Mouse (Mus musculus) Patski (cell line): ENCODE measurements around the gene Ldlr. TPM values are rescaled to one million over a fixed set of nuclear protein-coding genes. Genes with fewer than 3 reads are reported as not detected.
"Not testable (repeated sequence)": the region's sequence is repeated elsewhere in the genome, so short reads cannot be mapped to it uniquely, and the experiment has no call there.

ENCODE experiments used
- ATAC-seq: fragments of 100-300 bp; one replicate; pipeline ENCODE4 v1.8.0; 2021
- CTCF ChIA-PET: fragments of 350-600 bp; sonication (Branson Sonifier 250); formaldehyde crosslinking; loops from one replicate; lab custom pipeline; 2022; ENCODE audit warnings: inconsistent platforms; lab: Charles Lee
- POLR2A ChIA-PET: fragments of 350-600 bp; sonication (Branson Sonifier 250); formaldehyde crosslinking; loops from one replicate; lab custom pipeline; 2022; ENCODE audit warnings: antibody characterized with exemption, inconsistent platforms; lab: Charles Lee
- DNase-seq: peaks from one replicate; pipeline ENCODE4 v3.0.0-alpha.2; 2011; ENCODE audit warnings: low read depth, low spot score
- H3K27me3 ChIP-seq: fragments of 371-371 bp; one replicate; pipeline ENCODE4 v1.5.1; 2021
- CTCF ChIP-seq: fragments of 100-300 bp; IDR thresholded peaks from one replicate; pipeline ENCODE4 v1.5.1; 2021
- in situ Hi-C: fragments of 300-500 bp; cut with MboI; formaldehyde crosslinking; loops from 3 replicates; pipeline ENCODE4 v1.11.1; 2018; ENCODE audit warnings: low pct_unique_long_range_greater_than_20kb, mixed read lengths
- polyA plus RNA-seq: library from polyadenylated mRNA; unstranded; gene quantifications from one replicate; pipeline ENCODE4 v1.2.3, GENCODE M21; 2021

The Ldlr gene
- polyA plus RNA-seq, 1 experiment from 2014 or later, result 38.4 TPM

DNA sequence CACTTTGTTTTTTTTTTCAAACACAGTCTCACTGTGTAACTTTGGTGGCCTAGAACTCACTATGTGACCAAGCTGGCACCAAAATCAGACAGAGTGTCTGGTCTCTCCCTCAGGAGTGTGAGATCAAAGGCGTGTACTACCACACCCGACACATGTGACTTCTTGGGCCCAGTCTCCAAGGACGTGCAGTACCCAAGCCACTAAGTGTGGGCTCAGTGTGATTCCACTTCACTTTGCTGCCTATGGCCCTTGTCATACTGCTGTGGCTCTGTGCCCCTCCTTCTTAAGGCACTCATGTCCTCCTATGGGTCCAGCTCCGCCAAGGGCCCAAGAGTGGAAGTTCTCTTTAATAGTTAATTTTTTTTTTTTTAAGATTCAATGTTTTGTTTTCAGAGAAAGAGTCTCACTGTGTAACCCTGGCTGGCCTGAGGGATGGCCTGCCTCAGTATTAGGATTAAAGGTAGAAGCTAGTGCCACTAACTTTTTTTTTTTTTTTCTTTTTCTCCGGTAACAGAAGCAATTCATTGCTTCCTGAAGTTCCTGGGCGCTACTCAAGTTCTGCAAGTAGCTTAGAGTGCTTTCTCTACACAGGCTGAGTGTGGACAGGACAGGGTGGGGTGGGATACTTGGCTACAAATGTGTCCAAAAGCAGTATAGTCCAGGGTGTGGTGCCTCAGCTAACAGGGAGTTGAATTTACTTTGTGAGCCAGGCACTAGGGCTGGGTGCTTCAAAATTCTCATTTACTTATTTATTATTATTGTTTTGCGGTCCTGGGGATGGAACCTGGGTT, 61.4 kb downstream of the Ldlr start:
- no peak for TF ChIP-seq CTCF
- ChIA-PET POLR2A (no interaction called here), CTCF (interaction anchor here (1.1 to 1.5 kb wide), 3 partner anchors 20 to 182 kb away, joined by 3 to 6 read pairs (median 3); no protein-coding TSS in a partner anchor)
- ATAC-seq (no peak), DNase-seq (no peak)
- in situ Hi-C loops, result no loop called here
- H3K27me3 ChIP-seq, result no peaks in the 10 kb centered on the region

DNA sequence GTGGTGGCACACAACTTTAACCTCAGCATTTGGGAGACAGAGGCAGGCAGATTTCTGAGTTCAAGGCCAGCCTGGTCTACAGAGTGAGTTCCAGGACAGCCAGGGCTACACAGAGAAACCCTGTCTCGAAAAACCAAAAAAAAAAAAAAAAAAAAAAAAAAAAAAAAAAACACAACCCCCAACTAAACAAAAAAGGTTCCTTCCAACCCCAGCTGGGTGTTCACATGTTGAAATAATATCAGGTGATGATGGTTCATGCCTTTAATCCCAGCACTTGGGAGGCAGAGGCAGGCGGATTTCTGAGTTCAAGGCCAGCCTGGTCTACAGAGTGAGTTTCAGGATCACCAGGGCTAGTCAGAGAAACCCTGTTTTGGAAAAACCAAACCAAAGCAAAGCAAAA, 63.0 kb downstream of the Ldlr start:
- CTCF ChIA-PET, result interaction anchor here (0.9 kb wide), 1 partner anchor 18 kb away, joined by 4 read pairs; no protein-coding TSS in a partner anchor
- in situ Hi-C loops, result not testable (repeated sequence)

GRCm38 (mm10) chr9:21786906-21787305, 63.6 kb downstream of the Ldlr start:
- CTCF ChIA-PET, result interaction anchor here (0.9 kb wide), 1 partner anchor 17 kb away, joined by 4 read pairs; no protein-coding TSS in a partner anchor
- H3K27me3 ChIP-seq, result no peaks in the 10 kb centered on the region
- DNase-seq (no peak), ATAC-seq (peak; percentile 62)
- TF ChIP-seq CTCF, result no peak
- POLR2A ChIA-PET, result no interaction called here
- in situ Hi-C loops, result no loop called here

More for the DNA sequence above, 63.0 kb downstream of the Ldlr start:
- not testable (repeated sequence) for ATAC-seq, DNase-seq, H3K27me3 ChIP-seq
- POLR2A ChIA-PET, result interaction anchor here (0.6 kb wide), 1 partner anchor 9 kb away, joined by 4 read pairs; no protein-coding TSS in a partner anchor

DNA sequence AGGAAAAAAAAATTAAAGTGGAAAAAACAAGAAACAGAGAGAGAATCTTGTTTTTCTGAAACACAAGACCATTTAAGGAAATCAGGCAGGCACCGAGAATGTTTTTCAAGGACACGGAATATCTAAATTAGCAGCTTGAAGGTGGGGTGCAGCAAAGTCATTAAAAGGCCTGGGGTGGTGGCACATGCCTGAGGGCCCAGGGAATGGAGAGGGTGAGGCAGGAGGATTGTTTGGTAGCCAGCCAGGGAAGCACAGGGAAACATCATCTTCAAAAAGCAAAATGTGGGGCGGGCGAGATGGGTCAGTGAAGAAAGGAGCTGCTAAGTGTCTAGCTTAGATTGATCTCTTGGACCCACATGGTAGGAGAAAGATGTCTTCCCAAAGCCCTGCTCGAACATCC, 64.4 kb downstream of the Ldlr start:
- no peak for ATAC-seq
- DNase-seq, result no peak
- in situ Hi-C loops, result no loop called here
- POLR2A ChIA-PET, result no interaction called here
- no peaks in the 10 kb centered on the region for H3K27me3 ChIP-seq
- TF ChIP-seq CTCF, result no peak
- CTCF ChIA-PET, result interaction anchor here (0.8 to 1.2 kb wide), 2 partner anchors 8 to 17 kb away, joined by 3 read pairs; no protein-coding TSS in a partner anchor

DNA sequence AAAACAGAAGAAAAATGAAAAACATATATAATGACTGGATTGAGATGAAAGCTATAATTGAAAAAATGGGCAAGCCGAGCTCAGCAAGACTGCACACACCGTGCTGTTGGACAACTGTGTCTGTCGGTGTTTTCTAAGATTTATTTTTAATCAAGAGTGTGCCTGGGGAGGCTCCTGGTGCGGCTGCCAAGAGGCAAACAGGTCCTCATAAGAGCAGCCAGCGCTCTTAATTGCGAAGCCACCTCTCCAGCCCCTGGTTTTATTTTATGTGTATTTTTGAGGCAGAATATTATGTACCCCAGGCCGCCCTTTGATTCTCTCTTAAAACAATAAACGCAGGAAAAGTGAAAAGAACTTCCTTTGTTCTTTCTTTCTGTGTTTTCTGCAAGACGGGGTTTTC, 65.0 kb downstream of the Ldlr start:
- TF ChIP-seq CTCF, result no peak
- CTCF ChIA-PET, result interaction anchor here (0.8 to 4.2 kb wide), 4 partner anchors 9 to 28 kb away, joined by 3 to 20 read pairs (median 3); partner anchors contain the start of gene Spc24
- ATAC-seq (no peak), DNase-seq (no peak)
- POLR2A ChIA-PET, result no interaction called here
- in situ Hi-C loops, result no loop called here
- no peaks in the 10 kb centered on the region for H3K27me3 ChIP-seq

DNA sequence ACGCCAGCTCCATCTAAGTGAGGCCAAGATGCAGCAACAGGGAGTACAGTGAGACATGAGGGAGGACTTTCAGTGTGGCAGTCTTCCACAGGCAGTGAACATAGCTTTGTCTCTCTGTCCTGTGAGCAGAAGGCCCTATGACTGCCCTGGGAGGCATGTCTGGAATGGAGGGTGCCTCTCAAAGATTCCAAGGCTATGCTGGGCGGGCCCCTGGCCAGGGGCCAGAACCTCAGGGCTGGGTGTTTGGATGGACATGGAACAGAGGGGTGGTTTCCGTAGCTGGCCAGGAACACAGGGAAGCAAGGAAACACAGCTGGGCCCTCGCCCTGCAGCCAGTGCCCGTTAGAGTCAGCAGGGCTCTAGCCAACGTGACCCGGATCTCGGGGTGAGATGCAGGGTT, 68.6 kb downstream of the Ldlr start:
- peak; percentile 78 for DNase-seq
- ChIA-PET POLR2A (no interaction called here), CTCF (interaction anchor here (0.6 to 4.2 kb wide), 3 partner anchors 13 to 31 kb away, joined by 3 to 20 read pairs (median 3); no protein-coding TSS in a partner anchor)
- no peak for TF ChIP-seq CTCF
- ATAC-seq, result peak; percentile 74
- in situ Hi-C loops, result no loop called here
- no peaks in the 10 kb centered on the region for H3K27me3 ChIP-seq

DNA sequence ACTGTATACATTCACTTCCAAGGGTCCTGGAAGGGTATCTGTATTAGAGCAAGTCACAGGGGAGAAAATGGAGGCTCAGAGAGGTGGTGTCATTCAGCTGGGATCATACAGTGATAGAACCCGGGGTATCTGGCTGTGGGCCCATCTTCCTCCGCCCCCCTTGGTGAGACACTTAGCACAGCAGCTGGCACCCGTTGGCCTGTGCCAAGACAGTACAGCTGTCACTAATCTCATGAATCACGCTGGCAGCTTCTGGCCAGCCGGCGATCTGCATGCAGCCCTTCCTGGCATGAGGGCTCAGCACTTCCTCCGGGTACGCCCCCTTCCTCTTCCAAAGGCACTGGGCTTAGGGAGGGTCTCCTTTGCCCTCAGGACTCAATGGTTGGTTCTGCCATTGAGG, 69.4 kb downstream of the Ldlr start:
- TF ChIP-seq CTCF, result no peak
- ATAC-seq, result peak; percentile 13
- ChIA-PET POLR2A (interaction anchor here (1.2 kb wide), 1 partner anchor 32 kb away, joined by 3 read pairs; the partner anchor contains the start of gene Spc24), CTCF (interaction anchor here (0.6 to 1.8 kb wide), 2 partner anchors 22 to 32 kb away, joined by 3 read pairs; no protein-coding TSS in a partner anchor)
- in situ Hi-C loops, result no loop called here
- DNase-seq, result peak; percentile 60
- no peaks in the 10 kb centered on the region for H3K27me3 ChIP-seq

- H3K27me3 ChIP-seq, CTCF ChIA-PET, in situ Hi-C loops, DNase-seq, ATAC-seq: not testable (repeated sequence)
- POLR2A ChIA-PET, result interaction anchor here (1.2 kb wide), 1 partner anchor 33 kb away, joined by 3 read pairs; the partner anchor contains the start of gene Spc24
Measured at GRCm38 (mm10) chr9:21793507-21793906, 70.2 kb downstream of the Ldlr start.

DNA sequence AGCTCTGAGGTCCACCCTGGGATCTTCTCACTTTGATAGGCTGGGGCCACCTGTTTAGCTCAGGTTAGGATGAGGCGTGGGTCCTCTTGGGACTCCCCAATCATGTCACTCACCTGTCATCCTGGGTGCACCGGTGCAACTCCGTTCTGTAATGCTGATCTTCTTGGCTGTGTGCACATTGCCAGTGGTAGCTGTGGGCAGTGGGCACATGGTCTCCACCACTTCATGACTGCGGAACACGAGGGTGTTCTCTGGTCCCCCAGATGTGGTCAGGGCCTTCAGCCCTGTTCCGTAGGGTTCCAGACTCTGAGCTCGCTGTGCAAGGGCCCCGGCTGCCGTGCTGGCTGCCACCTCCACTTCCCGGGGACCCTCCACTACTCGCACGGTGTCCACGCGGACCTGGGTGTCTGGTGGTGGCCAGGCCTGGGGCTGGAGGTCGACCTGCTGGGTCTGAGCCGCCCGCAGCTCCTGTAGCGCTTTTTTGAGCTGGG, 71.1 kb downstream of the Ldlr start:
- ATAC-seq, result no peak
- H3K27me3 ChIP-seq, result no peaks in the 10 kb centered on the region
- ChIA-PET POLR2A (interaction anchor here (1.1 kb wide), 1 partner anchor 34 kb away, joined by 3 read pairs; no protein-coding TSS in a partner anchor), CTCF (no interaction called here)
- DNase-seq, result no peak
- in situ Hi-C loops, result no loop called here
- TF ChIP-seq CTCF, result no peak

DNA sequence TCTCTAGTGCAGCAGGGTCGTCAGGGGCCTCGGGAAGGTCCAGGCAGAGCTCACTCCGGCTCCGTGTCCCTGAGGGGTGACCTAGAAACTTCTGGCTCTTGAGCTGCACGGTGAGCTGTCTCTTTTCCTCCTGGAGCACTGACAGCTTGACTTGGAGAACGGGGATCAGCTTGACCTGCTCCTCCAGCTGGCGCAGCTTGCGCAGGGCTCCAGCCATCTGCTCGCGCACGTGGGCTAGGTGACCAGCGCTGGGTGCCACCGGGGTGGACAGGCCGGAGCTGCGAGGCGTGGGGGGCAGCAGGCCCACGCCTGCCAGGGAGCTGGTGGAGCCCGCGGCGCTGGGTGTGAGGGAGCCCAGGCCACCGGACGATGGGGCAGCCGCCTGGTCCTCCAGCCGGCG, 71.6 kb downstream of the Ldlr start:
- ATAC-seq (no peak), DNase-seq (no peak)
- in situ Hi-C loops, result no loop called here
- no peaks in the 10 kb centered on the region for H3K27me3 ChIP-seq
- POLR2A ChIA-PET, result interaction anchor here (1.1 kb wide), 1 partner anchor 34 kb away, joined by 3 read pairs; no protein-coding TSS in a partner anchor
- TF ChIP-seq CTCF, result no peak
- CTCF ChIA-PET, result interaction anchor here (1.2 kb wide), 1 partner anchor 9 kb away, joined by 3 read pairs; no protein-coding TSS in a partner anchor
